Mouse (Mus musculus): ENCODE results near the gene Shank3. TPM values are rescaled to one million over a fixed set of nuclear protein-coding genes. Genes with fewer than 3 reads are reported as not detected.
A peak's percentile ranks its signal among the peaks of the same experiment; 100 is the strongest.

Gene Shank3
- total RNA-seq, 2 experiments from 2014 or later, result 28.8 to 32.5 TPM

DNA sequence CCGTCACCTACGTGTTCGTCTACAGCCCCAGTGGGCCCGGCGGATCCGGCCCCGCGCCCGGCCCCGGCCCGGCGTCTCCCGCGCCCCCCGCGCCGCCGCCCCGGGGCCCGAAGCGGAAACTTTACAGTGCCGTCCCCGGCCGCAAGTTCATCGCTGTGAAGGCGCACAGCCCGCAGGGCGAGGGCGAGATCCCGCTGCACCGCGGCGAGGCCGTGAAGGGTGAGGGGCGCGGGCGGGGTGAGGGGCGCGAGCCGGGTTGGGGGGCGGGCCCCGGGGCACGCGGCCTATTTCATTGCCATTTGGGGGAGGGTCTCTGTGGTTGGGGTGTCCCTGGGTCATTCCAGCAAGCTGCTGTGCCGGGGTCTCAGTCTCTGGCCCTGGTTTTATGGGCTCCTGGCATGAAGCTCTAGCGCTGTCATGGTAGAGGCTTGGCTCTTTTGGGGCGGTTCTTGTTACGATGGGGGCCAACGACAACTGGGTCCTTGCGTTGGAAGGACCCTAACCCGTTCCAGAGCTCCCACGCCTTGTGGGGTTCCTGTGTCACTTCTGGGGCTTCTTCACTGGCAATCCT is 24.7 kb downstream of the Shank3 start:
- DNase-seq (ENCODE audit: low spot score in 2 of 2), result no peak

DNA sequence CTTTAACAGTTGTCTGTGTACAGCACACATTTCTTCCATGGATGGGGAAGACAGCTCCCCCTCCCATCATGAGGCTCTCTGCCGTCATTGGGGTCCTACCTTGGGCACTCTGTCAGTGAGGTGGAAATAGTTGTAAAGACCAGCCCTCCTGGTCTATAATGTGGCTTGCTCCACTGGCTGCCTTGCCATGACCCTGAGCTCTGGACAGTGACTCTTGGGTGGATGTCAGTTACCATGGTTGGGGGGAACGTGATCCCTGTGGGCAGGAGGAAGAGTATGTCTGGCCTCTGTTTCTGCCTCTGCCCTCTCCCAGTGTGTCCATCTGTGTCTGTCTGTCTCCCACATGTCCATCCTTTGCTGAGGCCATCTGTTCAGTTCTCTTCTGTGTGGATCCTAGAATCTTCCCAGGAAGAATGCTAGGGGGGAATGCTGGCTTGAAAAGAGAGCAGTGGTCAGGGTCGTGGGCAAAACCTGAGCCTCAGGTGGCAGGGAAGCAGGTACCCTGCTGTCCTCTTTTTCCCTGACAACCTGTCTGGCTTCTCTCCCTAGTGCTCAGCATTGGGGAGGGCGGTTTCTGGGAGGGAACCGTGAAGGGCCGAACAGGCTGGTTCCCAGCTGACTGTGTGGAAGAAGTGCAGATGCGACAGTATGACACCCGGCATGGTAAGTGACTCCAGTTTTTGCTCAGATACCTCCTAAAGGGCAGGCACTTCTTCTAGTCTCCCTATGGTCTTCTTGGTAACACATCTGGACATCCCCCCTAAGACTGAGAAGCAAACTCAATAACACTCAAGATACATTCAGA is 25.4 kb downstream of the Shank3 start:
- DNase-seq (ENCODE audit: low spot score in 2 of 2), result no peak

DNA sequence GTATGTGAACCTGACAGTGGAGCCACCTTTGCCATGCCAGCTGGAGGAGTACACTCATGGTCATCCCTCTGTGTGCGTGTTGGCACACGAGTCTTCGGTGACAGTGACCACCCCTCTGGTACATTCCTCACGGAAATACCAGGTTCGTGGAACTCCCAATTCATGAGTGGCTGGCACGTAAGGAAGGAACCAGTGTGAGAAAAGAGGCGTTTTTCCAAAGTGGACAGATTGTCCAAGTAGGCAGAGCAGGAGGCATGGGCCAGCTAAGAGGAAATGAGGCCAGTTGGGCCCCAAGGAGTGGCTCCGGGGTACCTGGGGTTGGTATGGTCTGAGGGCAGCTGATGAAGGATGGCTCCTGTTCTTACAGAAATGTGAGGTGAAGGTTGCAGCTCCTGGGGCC is 26.0 kb downstream of the Shank3 start:
- DNase-seq (ENCODE audit: low spot score in 2 of 2), result no peak

DNA sequence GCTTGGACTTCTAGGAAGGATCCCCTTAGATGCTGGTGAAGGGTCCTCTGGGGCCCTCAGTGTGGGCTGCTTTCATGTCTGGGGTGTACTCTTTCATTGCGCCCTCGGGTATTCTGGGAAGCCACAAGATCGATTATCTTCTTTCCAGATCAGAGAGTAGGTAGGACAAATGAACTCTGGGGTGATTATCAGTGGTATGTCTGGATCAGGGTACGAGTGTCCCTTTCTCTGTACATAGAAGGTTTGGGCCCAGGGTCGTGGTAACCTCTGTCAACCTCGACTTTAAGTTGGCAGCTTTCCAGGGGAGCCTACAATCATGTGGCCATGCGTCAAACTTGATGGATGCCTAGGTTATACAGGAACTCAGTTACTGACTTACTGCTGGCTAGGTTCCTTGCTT is 26.5 kb downstream of the Shank3 start:
- no peak for DNase-seq (ENCODE audit: low spot score in 2 of 2)

DNA sequence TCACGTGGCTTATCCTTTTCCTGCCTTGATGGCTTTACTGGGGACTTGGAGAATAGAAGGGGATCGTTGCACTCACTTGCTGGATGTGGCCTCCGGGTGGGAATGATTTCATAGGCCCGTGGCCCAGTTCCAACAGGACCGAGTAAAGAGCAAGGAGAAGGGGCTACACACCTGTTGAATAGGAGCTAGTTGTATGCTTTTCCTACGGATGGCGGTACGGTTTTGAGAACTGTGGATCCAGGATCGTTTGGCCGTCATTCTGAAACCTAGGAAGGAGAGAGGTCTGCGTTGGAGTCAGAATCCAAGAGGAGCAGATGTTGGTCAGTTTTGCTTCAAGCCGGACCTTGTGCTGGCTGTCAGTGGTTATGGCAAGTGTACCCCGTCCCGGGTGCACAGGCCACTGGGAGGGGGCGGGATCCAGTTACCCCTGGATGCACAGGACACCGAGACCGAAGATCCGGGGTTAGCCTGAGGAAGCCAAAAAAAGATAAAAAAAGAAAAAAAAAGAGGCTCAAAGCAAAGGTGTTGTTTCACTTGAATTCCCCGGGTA is 27.4 kb downstream of the Shank3 start:
- no peak for DNase-seq (ENCODE audit: low spot score in 2 of 2)

DNA sequence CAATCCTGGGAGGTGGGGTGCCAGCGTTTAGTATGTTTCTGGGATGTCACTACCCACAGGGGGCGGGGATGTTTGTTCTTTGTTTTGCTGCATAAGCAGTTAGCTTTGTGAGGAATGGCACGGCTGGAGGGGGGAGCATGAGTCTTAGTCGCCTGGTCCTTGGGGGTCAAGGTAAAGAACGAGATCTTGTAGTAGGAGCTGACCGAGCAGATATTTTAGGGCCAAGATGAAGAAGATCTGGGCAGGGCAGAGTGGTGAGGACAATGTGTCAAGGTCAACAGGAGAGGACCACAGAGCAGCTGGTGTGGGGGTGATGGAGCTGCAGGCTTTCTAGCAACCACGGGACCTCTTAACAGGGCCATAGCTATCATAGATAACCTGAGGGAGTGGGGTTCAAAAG is 28.0 kb downstream of the Shank3 start:
- DNase-seq (ENCODE audit: low spot score in 2 of 2), result no peak

DNA sequence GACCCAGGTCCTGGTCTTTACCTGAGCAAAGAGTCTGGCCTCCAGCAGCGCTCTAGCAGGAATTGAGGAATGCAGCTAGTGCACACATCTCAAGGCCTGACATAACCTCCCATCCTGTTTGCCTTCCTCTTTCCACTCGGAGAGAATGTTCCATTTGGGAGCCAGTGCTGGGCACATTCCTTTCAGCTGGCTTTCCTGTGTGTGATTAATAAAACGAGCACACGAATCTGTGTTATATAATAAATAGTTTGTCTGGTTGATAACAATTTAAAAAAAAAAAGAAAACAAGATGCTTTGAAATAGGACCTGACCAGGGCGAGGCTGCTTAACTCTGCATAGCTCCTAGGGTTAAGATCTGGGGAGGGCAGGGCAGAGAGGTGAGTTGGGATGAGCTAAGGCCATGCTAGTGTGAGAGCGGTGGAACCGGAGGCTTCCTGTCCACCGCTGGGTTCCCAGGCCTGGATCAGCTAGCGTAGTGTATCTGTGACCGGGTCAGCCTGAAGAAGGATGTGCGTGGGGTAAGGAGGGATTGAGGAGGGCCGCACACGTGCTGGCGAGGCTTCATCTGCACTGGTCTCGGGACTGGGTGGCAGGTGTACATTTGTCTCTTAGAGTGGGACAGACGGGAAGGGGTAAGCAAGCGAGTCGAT is 28.9 kb downstream of the Shank3 start:
- no peak for DNase-seq (ENCODE audit: low spot score in 2 of 2)

DNA sequence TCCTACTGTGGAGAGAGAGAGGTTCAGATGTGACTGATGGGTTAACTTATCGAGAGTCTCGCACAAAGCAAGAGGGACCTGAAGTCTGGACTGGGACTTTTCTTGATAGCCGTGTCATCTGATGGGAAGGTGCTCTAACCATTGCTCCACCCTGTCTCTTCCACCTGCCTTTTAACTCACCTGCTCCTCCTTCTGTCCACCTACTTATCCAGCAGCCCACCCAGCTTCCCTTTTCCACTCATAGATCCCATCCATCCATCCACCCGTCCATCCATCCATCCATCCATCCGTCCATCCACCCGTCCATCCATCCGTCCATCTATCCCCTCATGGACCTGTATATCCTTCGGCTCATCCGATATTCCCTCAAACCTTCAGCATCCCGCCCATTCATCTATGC is 29.5 kb downstream of the Shank3 start:
- no peak for DNase-seq (ENCODE audit: low spot score in 2 of 2)

DNA sequence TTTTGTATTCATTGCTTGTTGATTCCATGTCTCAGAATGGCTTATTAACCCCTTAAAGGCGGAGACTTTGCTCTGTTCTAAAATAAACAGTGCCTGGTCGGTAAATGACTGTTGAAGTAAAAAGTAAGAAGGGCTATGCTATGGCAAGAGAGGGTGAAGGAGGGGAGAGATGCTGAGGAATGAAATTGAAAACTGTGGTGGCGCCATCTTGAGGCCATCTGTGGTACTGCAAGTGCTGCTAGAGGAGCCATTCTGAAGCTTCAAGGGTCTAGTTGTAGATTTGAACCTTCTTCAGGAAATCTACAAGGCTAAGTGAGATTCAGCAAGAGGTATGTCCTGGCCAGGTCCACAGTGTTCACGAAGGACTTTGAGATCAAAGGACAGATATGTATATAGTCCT is 30.9 kb downstream of the Shank3 start:
- DNase-seq (ENCODE audit: low spot score in 2 of 2), result peak; percentile 63 to 73

DNA sequence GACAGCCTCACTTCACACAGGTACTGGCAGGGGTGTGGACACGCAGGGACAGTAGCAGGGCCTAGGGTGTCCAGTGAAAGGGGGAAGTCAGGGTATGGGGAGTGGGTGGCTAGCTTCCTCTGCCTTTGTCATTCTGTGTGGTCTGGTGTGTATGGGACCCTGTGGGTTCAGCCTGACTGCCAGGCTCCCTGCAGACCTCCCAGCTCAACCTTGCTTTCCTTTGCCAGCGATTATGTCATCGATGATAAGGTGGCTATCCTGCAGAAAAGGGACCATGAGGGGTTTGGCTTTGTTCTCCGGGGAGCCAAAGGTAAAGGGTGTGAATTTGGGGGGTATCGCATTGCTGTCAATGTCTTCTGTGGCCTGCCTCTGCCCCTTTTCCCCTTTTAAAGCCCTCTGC is 32.0 kb downstream of the Shank3 start:
- DNase-seq (ENCODE audit: low spot score in 2 of 2), result no peak

DNA sequence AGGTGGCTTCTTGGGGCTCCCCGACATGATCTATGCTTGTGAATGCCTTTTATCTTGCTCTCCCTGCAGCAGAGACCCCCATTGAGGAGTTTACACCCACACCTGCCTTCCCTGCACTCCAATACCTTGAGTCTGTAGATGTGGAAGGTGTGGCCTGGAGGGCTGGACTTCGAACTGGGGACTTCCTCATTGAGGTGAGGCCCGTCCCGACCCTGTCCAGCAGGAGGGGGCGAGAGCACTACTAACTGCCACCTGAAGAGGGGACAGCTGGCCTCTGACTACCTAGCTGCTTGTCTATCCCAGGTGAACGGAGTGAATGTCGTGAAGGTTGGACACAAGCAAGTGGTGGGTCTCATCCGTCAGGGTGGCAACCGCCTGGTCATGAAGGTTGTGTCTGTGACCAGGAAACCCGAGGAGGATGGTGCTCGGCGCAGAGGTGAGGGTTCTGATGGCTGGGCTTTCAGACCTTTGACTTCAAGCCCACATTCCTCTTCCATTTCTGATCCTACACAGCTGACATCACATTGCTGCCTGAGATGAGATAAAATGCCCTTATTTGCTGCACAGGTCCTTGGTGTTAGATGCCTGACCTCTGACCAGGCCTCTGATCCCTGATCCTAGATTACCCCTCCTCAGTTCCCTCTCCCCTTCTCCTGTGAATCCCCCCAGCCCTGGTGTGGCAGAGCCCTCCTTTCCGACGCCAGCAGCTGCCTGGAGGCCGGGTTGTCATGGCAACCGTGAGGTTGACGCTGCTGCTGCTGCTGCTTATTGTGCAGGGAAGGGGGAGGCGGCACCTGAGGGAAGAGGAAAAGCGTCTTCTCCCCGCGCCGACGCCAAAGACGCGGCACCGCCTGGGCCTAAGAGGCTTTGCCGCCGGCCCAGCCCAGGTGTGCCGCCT is 32.9 kb downstream of the Shank3 start:
- no peak for DNase-seq (ENCODE audit: low spot score in 2 of 2)

DNA sequence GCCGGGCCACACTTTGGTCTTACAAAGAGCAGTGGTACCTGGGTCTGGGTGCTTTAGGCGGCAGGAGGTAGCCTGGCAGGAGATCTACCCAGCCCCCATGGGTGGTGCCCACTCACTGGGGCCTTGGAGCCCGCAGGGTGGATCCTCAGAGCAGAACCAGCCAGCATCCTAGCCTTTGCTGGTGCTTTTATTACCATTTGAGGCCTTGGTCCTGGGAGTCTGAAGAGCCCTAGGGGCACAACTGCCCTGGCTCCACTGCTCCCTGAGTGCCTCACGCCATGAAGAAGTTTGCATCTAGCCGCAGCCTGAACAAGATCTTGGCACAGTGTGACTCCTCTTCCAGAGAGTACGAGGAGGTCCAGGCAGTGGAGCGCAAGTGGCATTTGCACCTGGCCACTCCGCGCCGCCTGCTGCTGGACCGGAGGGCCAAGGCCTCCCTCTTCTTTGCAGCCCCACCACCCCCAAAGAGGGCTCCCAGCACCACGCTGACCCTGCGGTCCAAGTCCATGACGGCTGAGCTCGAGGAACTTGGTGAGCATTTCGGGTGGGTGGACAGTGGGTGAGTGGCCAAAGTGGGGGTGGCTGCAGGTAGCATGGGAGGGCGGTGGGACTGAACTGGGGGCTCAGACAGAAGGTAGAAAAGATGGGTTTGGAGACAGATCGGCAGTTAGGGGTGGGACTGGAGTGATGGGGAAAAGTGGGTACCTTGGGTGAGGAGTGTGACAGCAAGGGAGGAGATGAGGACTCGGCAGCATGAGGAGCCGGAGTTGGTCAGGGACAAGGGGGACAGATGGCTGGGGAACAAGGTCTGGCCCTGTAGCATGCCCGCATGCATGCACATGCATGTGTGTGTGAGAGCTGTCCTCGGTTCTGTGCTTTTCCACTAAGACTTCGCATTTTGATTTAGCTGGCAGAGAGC is 33.8 kb downstream of the Shank3 start:
- DNase-seq (ENCODE audit: low spot score in 2 of 2), result no peak

DNA sequence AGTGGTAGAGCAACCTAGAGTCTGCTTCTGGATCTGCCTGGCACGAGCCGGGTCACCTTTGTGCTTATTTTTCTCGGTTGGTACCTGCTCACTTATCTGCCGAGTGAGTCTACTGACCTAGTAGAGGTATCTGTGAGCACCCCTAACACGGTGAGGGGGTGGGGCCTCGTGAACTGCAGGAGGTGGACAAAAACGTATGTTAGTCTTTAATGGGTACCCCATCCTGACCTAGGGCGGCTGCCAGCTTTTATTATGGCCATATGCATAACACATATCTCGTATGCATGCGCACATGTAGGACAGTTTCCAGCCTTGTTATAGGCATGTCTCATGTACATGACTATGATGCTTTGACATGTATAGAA is 34.4 kb downstream of the Shank3 start:
- DNase-seq (ENCODE audit: low spot score in 2 of 2), result no peak

DNA sequence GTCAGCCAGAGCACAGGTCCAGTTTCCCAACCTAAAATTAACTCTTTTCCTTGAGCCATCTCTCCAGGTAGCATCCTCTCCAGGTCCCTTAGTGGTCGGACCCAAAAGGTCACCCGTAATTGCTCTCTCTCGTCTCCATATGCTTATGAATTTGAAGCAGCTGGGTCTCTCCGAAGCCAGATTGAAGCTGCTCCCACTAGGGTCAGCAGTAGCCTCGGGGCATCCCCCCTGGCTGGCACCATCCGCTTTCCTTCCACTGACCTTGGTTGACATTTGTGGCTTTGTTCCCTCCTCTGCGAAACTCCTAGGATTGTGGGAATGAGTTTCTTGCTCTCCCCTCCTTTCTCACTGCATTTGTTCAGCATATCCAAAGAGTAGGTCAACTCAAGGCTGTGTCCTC is 44.7 kb downstream of the Shank3 start:
- no peak for DNase-seq (ENCODE audit: low spot score in 2 of 2)

DNA sequence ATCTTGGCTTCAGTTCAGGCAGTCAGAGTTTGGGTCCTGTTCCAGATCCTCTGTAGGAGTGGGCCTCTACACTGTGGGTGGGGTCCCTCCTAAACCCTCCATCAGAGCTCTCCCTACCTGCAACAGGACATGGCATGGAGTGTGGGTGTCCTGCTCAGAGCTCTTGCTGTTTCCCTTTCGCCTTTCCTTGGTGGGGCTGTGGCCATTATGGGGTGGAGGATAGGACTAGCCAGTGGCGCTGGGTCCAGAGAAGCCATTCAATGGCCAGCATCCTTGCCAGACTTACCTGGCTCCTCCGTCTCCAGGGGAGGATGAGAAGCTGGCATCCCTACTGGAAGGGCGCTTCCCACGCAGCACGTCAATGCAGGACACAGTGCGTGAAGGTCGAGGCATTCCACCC is 47.9 kb downstream of the Shank3 start:
- DNase-seq (ENCODE audit: low spot score in 2 of 2), result no peak

DNA sequence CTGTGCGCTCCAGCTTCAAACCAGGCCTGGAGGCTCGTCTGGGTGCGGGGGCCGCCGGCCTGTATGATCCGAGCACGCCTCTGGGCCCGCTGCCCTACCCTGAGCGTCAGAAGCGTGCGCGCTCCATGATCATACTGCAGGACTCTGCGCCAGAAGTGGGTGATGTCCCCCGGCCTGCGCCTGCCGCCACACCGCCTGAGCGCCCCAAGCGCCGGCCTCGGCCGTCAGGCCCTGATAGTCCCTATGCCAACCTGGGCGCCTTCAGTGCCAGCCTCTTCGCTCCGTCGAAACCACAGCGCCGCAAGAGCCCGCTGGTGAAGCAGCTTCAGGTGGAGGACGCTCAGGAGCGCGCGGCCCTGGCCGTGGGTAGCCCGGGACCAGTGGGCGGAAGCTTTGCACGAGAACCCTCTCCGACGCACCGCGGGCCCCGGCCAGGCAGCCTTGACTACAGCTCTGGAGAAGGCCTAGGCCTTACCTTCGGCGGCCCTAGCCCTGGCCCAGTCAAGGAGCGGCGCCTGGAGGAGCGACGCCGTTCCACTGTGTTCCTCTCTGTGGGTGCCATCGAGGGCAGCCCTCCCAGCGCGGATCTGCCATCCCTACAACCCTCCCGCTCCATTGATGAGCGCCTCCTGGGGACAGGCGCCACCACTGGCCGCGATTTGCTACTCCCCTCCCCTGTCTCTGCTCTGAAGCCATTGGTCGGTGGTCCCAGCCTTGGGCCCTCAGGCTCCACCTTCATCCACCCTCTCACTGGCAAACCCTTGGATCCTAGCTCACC is 48.6 kb downstream of the Shank3 start:
- DNase-seq (ENCODE audit: low spot score in 2 of 2), result no peak

DNA sequence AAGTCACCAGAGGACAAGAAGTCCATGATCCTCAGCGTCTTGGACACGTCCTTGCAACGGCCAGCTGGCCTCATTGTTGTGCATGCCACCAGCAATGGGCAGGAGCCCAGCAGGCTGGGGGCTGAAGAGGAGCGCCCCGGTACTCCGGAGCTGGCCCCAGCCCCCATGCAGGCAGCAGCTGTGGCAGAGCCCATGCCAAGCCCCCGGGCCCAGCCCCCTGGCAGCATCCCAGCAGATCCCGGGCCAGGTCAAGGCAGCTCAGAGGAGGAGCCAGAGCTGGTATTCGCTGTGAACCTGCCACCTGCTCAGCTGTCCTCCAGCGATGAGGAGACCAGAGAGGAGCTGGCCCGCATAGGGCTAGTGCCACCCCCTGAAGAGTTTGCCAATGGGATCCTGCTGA is 49.4 kb downstream of the Shank3 start:
- DNase-seq (ENCODE audit: low spot score in 2 of 2), result no peak

DNA sequence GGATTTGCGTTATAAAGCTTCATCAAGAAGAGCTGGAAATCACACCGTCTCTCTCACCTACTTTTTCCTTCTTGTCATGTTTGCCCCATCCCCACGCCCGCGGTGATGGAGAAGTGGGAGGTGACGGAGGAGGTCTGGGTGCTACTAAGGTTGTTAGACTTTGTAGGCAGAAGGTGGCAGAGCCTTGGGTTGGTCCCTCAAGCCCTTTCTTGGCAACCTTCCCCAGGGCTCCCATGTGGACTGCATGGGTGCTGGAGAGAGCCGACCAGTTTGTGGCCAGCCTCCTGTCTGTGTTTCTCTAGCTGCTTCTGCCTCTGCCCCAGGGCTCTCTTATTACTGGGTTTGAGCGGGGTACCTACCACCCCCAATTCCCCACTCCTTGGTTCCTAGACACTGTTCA is 51.1 kb downstream of the Shank3 start:
- DNase-seq (ENCODE audit: low spot score in 2 of 2), result no peak

DNA sequence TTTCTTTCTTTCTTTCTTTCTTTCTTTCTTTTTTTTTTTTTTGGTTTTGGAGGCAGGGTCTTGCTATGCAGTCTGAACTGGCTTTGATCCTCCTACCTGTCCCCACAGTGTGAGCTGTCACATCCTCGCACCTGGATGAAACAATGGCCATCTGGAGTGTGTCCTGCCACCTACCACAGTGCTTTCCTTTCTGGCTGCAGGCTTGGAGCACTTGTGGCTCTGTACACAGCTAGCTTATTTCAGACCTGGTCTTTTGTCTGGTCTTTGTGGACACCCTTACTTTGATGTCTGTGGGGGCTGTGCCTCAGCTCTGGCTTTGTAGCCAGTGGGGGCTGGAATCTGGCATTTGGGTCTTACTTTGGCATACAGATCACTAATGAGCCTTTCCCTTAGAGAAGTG is 52.3 kb downstream of the Shank3 start:
- DNase-seq (ENCODE audit: low spot score in 2 of 2), result no peak

All from adrenal gland, adult 18-20 months (tissue).